Mouse (Mus musculus): ENCODE measurements around the gene 4930432K21Rik. TPM values are rescaled to one million over a fixed set of nuclear protein-coding genes. Genes with fewer than 3 reads are reported as not detected.

4930432K21Rik gene
- total RNA-seq, 2 experiments from 2014 or later = 0.27 to 0.62 TPM

DNA sequence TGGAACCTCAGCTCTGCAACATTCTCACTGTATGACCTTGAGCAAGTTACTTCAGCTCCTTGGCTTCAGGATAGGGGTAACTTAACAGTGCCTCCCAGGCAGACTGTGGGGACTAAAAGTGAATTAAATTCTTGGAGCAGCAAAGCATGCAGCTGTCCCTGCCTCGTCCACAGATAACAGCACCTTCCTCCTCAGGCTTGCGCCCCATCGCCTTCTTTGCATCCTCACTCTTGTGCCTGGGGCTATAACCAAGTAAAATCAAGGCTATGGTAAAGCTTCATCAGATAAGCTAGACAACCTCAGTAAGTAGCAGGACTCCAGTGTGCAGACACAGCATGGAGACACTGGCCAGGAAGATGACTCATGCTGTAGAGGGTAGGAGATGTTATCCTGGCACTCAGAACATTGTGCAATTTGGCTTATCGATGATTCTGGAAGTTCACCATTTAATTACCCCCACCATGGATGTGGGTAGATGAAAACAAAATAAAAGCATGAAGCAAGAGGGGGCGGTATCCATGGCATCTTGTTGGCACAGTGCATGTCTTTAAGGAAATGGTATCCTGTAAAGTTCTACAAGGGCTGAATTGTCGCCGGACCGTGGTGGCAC is 3.1 kb upstream of the 4930432K21Rik start:
- DNase-seq = no peak
- intact Hi-C loops (cut with DNase I; ENCODE audit: low total_unique reads) = no loop called here

DNA sequence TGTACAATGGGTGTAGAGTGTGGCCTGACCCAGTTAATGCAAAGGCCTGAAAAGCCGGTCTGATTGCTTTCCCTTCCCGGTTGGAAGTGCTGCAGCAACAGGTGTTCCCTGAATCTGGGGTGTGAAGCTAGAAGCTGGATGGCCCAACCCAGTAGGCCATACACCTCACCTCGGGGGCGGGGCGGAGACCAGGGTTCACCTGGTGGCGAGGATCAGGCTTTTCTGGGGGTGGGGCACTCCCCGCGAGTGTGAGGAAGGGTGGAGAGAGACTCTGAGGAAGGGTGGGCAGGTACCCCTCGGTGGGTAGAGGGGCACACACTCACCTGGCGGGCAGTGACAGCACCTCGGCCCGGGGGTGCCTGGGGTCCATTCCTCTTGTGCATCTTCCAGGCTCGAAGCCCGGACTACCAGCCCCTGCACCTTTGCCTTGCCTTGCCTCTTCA is 480 bp upstream of the 4930432K21Rik start:
- DNase-seq = no peak
- intact Hi-C loops (cut with DNase I; ENCODE audit: low total_unique reads) = no loop called here

- DNase-seq = no peak
- intact Hi-C loops (cut with DNase I; ENCODE audit: low total_unique reads) = no loop called here
Measured at GRCm38 (mm10) chr8:84148531-84148850, 666 bp downstream of the 4930432K21Rik start.

- intact Hi-C loops (cut with DNase I; ENCODE audit: low total_unique reads) = no loop called here
- no peak for DNase-seq
Measured at GRCm38 (mm10) chr8:84149181-84149580, 1.4 kb downstream of the 4930432K21Rik start.

DNA sequence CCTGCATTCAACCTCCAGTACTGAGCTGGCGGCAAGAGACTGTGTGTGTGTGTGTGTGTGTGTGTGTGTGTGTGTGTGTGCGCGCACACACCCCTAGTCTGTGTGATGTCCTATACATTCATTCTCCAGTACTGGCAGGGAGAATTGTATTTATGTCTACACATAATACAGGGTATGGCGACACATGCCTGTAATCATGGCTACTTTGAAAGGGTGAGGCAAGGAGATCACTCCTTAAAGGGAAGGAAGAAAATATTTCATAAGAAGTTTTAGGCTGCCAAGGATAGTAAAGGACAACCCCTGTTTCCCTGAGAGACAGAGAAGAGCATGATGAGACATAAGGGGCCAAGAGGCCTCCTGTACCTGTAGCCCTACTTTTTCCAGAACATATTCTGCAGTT is 9.8 kb downstream of the 4930432K21Rik start:
- intact Hi-C loops (cut with DNase I; ENCODE audit: low total_unique reads) = no loop called here

DNA sequence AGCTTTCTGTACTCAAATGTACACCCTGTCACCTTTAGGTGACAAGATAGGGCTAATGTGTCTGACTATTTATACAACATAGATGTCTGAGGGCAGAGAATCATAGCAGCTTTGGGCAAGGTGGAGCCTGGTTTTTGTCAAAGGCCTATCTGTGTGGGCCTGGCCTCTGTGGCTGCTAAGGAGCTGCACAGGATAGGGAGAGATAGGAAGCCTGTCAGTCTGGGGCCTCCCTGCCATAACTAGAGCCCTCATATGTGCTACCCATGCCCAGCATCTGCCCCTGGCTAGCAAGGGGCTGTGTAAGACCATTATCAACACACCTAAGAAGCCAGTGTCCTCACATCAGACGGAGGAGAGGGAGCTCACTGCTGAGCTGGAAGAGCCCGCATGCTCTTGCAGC is 19.9 kb downstream of the 4930432K21Rik start:
- DNase-seq = no peak
- intact Hi-C loops (cut with DNase I; ENCODE audit: low total_unique reads) = no loop called here

More for the DNA sequence above, 9.8 kb downstream of the 4930432K21Rik start:
- DNase-seq = no peak

- DNase-seq = no peak
- intact Hi-C loops (cut with DNase I; ENCODE audit: low total_unique reads) = loop anchor here (10.0 kb wide), 1 partner anchor 125 kb away; the partner anchor contains the start of genes Il27ra and Rln3
Measured at GRCm38 (mm10) chr8:84170096-84170495, 22.3 kb downstream of the 4930432K21Rik start.

- intact Hi-C loops (cut with DNase I; ENCODE audit: low total_unique reads) = loop anchor here (10.0 kb wide), 1 partner anchor 129 kb away; the partner anchor contains the start of genes Il27ra and Rln3
- DNase-seq = no peak
Measured at GRCm38 (mm10) chr8:84173861-84174260, 26.0 kb downstream of the 4930432K21Rik start.

- intact Hi-C loops (cut with DNase I; ENCODE audit: low total_unique reads) = loop anchor here (10.0 kb wide), 1 partner anchor 132 kb away; the partner anchor contains the start of genes Il27ra and Rln3
- DNase-seq = no peak
Measured at GRCm38 (mm10) chr8:84176560-84176959, 28.7 kb downstream of the 4930432K21Rik start.

DNA sequence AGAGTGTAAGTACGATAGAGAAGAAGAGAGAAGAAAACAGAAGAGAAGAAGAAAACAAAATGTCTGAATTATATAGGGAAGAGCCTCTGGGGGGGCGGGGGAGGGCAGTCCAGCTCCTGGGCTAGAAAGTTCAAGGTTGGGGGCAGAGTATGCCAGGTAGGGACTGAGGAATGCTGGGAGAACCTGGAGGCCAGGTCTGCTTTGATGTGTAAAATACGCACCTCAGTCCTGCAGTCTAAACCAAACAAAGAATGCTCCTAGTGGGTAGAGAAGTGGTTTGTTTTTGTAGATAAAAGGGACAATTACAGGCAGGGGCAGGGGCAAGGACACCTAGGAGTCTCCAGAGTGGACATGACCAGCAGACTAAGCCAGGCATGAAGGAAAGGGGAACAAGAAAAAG is 29.6 kb downstream of the 4930432K21Rik start:
- DNase-seq = no peak
- intact Hi-C loops (cut with DNase I; ENCODE audit: low total_unique reads) = loop anchor here (10.0 kb wide), 1 partner anchor 133 kb away; the partner anchor contains the start of genes Il27ra and Rln3

GRCm38 (mm10) chr8:84178592-84178991 is 30.8 kb downstream of the 4930432K21Rik start:
- intact Hi-C loops (cut with DNase I; ENCODE audit: low total_unique reads) = loop anchor here (10.0 kb wide), 1 partner anchor 134 kb away; the partner anchor contains the start of genes Il27ra and Rln3
- no peak for DNase-seq

DNA sequence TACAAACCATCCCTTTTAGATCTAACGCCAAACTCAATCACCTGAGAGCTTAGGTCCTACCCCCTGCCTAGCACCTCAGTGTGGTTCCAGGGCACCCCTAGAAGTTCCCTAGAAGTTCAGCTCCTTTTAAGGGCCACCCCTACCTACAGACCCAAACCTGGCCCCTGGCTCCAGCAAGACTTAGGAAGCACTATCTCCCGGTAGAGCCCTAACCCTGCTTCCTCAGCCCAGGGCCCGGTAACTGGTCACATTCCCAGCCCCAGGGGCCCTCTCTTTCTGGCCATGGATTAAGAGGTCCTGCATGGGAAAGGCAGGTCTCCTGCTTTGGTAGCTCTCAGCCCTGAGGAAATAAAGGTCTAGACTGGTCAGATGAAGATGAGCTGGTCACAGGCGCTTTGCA is 32.1 kb downstream of the 4930432K21Rik start:
- intact Hi-C loops (cut with DNase I; ENCODE audit: low total_unique reads) = loop anchor here (5.0 to 10.0 kb wide), 4 partner anchors 42 to 175 kb away; partner anchors contain the start of genes Il27ra and Rln3
- no peak for DNase-seq

DNA sequence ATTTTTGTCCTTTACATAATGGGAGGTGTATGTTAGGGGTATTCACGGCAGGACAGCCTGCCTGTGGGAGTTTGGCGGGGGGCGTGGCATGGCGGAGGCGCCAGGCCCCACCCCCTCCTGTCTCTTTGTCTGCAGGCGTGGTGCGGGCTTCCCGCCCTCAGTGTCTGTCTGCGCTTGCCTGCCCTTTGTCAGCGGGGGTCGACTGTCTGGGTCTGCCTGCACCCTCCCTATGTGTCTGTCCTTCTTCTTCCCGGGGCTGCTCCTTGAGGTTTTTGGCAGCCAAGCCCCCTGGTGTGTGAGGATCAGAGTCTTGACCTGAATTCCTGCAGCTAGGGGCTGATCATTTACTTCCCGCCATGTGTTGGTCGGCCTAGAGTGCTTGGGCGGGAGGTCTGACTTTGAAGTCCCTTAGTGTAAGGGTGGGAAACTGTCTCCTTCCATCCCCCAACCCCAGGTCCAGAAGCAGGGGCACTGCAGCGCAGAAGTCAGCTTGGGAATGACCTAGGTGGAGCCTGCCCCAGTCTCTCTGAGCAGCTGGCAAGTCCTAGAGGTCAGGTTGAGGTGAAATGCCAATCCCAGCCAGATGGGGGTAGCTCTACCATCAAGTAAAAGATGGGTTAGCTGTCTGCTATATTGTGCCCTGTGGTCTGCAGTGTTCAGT is 32.8 kb downstream of the 4930432K21Rik start:
- DNase-seq = peak; percentile 39
- intact Hi-C loops (cut with DNase I; ENCODE audit: low total_unique reads) = loop anchor here (5.0 to 10.0 kb wide), 3 partner anchors 42 to 174 kb away; no protein-coding TSS in a partner anchor

DNA sequence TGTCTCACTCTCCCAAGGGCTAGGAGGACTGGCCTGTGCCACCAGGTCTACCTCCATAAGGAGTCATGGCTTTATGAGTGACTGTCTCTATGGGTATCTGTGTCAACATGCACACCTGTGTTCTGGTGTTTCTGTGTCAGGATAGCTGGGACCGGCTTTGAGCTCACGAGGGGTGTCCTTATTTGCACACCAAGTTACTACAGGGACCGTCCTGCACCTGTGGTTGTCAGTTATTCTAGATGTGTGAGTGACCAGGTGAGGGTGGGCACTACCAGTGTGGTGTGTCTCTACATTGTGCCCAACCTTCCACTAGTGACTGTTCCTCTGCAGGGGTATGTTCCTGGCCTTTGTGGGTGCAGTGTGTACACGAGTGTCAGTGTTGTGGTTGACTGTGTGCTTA is 35.0 kb downstream of the 4930432K21Rik start:
- no peak for DNase-seq
- intact Hi-C loops (cut with DNase I; ENCODE audit: low total_unique reads) = loop anchor here (5.0 to 10.0 kb wide), 3 partner anchors 39 to 172 kb away; no protein-coding TSS in a partner anchor

GRCm38 (mm10) chr8:84183261-84184084 is 35.6 kb downstream of the 4930432K21Rik start:
- DNase-seq = peak; percentile 29
- intact Hi-C loops (cut with DNase I; ENCODE audit: low total_unique reads) = loop anchor here (5.0 to 10.0 kb wide), 3 partner anchors 39 to 171 kb away; no protein-coding TSS in a partner anchor

DNA sequence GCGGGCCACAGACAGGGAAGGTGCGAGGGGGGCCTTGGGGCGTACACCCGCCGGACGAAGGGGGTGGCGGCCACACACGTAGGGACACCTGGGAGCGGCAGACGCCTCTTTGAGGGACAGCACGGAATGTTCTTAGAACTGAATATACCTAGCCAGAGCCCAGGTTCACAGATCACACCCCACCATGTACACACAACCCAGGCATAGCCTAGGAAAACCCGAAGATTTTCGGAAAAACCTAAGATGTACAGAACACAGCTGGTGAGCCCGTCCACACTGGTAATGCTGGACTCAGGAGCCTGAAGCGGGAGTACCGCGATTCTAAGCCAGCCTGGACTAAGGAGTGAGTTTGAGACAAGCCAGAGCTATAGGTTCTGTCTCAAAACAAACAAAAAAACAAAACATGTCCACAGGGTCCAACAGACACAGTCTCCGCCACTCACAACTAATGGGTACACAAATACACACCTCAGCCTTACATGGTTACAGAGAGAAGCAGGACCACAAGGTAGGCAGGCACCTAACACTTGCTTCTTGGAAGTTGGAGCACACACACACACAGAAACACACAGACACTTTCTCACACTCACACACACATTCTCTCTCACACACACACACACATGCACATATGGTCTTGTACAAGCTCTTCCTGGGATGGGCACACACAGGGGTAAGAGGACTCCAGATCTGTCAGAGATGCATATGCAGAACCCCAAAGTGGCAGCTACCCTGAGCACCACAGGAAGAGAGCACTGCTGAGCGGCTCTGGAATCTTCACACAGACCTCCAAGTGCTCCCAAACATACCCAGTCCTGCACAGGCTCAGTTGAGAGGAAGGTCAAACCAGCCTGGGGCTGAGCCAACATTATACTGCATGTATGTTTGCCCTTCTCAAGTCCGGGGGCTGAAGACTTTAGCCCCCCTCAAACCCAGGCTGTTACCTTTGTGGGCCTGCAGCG is 36.5 kb downstream of the 4930432K21Rik start:
- no peak for DNase-seq
- intact Hi-C loops (cut with DNase I; ENCODE audit: low total_unique reads) = loop anchor here (5.0 to 10.0 kb wide), 3 partner anchors 38 to 170 kb away; no protein-coding TSS in a partner anchor

- intact Hi-C loops (cut with DNase I; ENCODE audit: low total_unique reads) = loop anchor here (10.0 kb wide), 2 partner anchors 100 to 170 kb away; no protein-coding TSS in a partner anchor
- no peak for DNase-seq
Measured at GRCm38 (mm10) chr8:84185117-84185516, 37.3 kb downstream of the 4930432K21Rik start, which contains the start of gene Nanos3. Gene Nanos3 (minus strand): TSS chr8:84185217.

DNA sequence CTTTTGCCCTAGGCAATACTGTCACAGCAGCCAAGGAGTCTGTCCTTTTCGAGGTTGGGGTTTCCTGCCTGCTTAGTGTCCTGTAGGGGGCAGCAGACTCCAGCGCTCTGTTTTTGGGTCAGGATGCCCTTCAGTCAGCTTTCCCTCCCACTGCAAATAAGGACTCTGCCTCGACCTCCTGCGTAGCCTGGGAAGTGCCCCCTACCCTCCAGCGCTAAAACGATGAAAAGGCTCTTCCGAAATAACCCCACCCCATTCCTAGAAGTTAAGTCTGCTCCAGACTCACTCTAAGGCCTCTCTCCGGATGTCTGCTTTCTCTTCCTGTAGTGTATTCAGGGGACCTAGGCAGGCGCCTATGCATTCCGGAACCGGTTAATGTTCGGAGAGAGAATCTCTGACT is 38.7 kb downstream of the 4930432K21Rik start:
- DNase-seq = peak; percentile 68
- intact Hi-C loops (cut with DNase I; ENCODE audit: low total_unique reads) = loop anchor here (2.0 to 10.0 kb wide), 3 partner anchors 24 to 168 kb away; no protein-coding TSS in a partner anchor

All from gastrocnemius, postnatal 14 days (tissue).